Mouse (Mus musculus) left cerebral cortex, postnatal 25 days (tissue): Measurements from ENCODE around the gene Fbxo17. TPM values are rescaled to one million over a fixed set of nuclear protein-coding genes. Genes with fewer than 3 reads are reported as not detected.

ENCODE experiments used
- DNase-seq, 2 experiments: peaks; one replicate each; pipeline ENCODE4 v3.0.0; 2022; ENCODE audit warnings: low spot score in 2 of 2, mixed read lengths in 1 of 2
- intact Hi-C: fragments of 180-260 bp; cut with DNase I; formaldehyde crosslinking; loops from one replicate; pipeline ENCODE4 v1.15.1; 2025
- total RNA-seq, 2 experiments: library from RNA; stranded (reverse); gene quantifications; 2 replicates each; pipeline ENCODE4 v1.2.3; 2021

Gene Fbxo17
- total RNA-seq, 2 experiments from 2014 or later: 0.76 to 1.3 TPM

DNA sequence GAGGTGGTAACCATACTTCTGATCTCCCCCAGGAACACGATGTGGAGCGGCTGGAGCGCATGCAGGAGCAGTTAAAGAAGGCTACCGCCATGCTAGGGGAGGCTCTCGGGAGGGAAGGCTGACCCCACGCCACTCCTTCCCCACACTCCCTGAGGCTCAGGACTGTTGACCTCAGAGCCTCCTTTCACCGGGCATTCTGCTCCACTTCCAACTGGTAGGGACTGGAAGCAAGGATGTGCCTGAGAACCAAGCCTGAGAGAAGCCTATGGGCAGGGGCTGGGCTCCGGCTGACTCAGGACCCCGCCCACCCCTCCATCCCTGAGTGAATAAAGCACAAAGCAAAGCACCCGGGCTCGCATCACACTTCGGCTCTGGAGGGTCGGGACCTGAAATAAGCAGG lies 42.0 kb downstream of the Fbxo17 start:
- no peak for DNase-seq
- intact Hi-C loops: no loop called here

DNA sequence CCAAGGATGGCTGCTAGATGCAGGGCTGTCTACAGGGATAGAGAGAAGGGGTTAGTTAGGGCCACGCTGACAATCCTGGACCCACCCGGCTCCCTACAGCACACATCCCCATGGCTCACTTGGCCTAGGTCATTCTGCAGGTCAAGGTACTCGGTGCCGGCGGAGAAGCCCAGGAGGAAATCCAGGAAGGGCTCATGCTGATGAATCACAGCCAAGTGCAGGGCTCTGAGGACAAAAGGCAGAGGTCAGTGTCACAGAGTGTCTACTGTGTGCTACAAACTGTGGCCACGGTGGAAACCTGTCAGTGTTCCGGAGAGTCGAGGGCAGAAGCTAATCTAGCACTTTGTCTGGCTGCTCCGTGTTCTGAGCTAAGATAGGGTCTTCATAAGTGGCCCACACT lies 45.3 kb downstream of the Fbxo17 start:
- intact Hi-C loops: loop anchor here (2.0 kb wide), 1 partner anchor 19 kb away; no protein-coding TSS in a partner anchor
- no peak for DNase-seq

DNA sequence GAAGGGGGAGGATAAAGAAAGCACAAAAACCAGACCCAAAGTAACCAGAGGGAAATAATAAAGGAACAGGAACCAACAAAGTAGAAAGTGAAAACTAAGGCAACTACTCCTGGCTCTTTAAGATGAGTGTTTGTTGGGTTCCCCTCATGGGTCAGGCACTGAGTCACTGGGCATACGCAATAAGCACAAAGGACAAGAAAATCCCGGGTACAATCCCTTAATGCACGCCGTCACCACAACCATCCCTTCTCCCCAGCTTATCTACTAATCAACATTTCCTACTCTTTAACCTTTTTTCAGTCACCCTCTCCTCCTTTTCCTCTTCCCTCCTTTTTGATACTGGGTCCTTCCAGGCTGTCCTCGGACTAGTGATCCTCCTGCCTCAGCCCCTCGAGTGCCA lies 48.6 kb downstream of the Fbxo17 start:
- no peak for DNase-seq
- intact Hi-C loops: no loop called here

DNA sequence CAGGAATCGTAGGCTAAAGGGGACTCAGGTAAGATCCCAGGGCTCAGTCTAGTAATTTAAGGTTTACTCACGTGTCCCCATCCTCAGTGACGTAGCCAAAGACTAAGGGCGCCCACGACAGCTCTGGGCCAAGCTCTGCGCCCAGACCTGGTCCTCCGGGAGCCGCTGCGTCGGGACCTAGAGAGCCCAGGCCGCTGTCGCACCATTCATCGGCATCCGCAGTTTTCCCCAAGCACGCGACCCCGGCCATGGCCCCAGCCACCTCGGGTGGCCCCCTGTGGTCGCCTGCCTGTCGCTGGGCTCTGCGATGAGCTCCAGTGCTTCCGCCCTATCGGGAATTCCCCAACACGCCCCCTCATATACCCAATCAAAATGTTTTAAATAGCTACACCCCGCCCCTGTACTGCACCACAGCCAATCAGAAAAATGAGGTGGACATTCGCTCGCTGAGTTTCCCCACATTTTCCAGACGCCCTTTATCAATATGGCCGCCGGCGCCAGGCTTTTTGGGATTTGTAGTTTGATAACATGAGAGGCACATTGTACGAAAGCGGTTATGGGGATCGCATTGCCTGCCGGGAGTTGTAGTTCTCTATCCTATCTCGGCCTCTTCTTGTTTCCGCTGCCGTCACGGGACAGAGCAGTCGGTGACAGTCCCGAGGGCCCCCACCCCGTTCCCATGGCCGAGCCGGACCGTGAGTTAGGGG lies 49.7 kb downstream of the Fbxo17 start, which contains the start of gene Sirt2:
Sirt2 (plus strand) TSS at position 563 of the 707 bp plus-strand sequence.
- intact Hi-C loops: loop anchor here (1.0 kb wide), 1 partner anchor 216 kb away; the partner anchor contains the start of gene Map4k1

DNA sequence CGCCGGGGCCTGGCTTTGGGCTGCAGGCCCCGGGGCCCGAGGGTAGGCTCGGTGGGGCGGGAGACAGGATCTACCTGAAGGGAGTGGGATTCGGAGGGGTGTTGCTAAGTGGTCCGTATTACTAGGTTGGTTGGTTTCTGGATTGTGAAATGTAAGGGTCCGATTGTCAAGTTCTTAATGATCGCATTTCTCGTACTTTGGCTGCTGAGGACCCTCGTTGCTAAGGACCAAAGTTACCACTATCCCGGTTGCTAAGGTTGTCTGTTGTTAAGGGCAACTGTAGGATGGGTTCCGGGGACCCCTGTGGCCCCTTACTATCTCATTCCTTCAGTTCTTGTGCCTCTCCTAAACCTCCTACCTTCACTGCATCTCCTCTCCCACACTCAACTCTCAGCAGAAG lies 50.3 kb downstream of the Fbxo17 start:
- DNase-seq: no peak
- intact Hi-C loops: loop anchor here (1.0 kb wide), 1 partner anchor 215 kb away; the partner anchor contains the start of gene Map4k1

More for the DNA sequence above, 49.7 kb downstream of the Fbxo17 start, which contains the start of gene Sirt2:
- DNase-seq: peak; percentile 98 to 100

DNA sequence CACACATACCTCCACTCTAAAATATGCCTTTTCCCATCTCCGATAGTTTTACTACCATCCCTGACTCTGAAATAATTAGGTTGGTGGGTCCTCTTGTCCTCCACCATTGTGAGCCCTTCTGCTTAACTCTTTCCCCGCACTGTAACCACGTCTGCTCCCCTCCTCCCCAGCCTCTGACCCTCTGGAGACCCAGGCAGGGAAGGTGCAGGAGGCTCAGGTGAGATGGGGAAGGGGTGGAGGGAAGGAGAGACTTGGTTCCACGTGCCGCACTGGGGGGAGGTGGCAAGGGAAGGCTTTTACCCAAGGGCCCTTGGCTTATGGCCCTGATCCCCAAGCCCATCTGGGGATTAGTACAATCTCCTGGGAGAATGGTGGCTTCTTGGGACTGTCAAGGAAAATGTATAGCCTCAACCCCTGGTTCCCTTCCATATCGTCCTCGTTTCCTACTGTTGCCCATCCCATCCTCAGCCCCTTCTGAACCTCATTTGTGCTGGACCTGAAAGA lies 50.9 kb downstream of the Fbxo17 start, which contains the start of gene Nfkbib:
Nfkbib (minus strand) TSS at position 51 of the 504 bp plus-strand sequence.
- no peak for DNase-seq
- intact Hi-C loops: no loop called here

DNA sequence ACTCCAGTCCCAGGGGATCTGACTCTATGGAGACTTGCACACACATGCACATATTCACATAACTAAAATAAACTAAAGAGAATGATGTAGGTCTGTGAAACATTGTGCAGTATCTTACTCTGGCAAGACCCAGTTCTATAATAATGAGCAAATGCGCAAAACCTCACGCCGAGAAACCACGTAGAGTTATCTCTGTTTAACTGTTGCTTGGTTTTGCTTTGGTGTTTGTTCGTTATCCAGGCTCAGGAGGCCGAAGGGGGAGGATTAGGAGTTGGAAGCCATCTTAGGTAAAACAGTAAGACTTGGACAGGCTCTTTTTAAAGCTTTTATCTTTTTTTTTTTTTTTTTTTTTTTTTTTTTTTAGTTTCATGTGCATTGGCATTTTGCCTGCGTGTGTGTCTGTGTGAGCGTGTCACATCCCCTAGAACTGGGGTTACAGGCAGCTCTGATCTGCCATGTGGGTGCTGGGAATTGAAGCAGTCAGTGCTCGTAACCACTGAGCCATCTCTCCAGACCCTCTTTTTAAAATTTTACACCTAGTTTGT lies 52.9 kb downstream of the Fbxo17 start:
- intact Hi-C loops: no loop called here

DNA sequence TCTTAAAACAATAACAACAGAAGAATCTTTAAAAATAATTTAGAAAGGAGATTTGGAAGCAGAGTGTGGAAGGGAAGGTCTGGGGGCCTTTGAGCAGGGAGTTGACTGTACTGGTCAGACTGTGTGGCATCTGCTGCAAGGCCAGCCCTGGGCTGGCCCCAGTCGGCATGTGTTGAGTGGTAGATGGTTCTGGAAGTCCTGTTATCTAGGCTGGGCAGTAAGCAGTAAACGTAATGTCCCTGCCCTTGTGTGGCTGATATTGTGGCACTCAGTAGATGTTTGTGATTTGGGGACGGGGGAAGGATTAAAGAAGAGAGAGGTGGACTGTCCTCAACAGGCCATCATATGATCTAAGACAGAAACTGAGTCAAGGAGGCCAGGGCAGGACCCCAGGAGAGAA lies 53.7 kb downstream of the Fbxo17 start:
- intact Hi-C loops: no loop called here

More for the DNA sequence above, 52.9 kb downstream of the Fbxo17 start:
- no peak for DNase-seq

DNA sequence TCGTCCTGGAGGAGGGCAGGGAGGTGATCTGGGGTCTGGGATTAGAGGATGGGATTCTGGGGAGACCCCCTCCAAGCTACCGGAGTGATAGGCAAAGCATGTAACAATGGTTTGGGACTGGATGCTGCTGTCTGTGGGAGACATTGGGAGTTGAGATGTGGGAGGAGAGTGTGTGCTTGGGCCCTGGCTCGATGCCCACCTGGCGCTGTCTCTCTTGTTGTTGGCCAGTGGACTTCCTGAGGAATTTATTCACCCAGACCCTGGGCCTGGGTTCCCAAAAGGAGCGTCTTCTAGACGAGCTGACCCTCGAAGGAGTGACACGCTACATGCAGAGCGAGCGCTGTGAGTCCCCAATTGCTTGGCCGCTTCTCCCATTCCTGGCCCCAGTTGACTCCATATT lies 55.3 kb downstream of the Fbxo17 start:
- intact Hi-C loops: no loop called here
- no peak for DNase-seq

More for the DNA sequence above, 53.7 kb downstream of the Fbxo17 start:
- no peak for DNase-seq

DNA sequence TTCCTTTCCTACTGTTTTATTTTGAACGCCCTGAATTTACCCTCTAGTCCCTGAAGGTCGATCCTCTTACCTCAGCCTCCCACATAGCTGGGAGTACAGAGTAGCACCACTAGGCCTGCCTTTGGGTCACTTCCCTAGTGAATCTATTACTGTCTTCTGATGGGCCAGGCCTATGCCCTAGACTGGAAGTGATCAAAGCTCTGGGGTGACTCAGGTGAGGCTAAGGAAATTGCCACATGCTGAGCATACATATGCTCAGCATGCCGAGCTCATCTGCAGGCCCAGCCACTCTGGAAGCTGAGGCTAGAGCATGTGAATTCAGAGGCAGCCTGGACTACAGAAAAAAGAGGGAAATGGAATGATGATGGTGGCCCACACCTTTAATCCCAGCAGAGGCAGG lies 56.6 kb downstream of the Fbxo17 start:
- no peak for DNase-seq
- intact Hi-C loops: no loop called here

DNA sequence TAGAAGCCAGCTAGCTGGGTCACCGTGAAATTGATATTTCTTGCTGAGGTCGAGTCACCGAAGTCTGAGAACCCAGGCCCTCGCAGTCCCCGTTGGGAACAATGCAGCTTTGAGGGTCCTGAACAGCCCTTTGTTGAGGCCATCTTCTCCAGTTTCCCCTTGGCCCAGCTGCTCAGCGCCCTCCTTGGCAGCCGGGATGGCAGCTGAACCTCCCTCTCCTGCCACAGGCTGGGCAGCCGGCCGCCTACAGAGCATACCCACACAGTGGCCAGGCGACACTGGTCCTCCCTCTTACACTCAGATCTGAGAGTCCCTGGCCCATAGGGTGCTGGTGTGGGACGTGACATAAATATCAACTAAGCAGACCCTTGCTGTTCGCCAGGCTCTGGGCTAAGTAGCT lies 57.6 kb downstream of the Fbxo17 start:
- intact Hi-C loops: no loop called here
- DNase-seq: peak; percentile 34 to 41

DNA sequence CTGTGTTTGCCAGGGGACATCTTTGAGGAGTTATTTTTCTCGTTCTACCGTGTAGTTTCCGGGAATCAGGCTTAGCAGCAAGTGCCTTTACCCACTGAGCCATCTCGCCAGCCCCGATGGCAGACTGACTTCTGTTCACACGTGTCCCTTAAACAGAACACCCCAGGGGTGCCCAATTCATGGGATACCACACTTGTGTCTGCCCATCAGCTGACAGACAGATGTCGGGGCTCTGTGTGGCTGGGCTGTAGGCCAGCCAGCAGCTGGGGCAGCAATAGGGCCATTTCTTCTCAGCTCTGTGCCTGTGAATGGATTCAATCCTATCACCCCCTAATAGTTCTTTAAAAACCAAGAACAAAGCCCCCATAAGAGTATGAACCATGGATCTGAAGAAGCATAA lies 58.5 kb downstream of the Fbxo17 start:
- no peak for DNase-seq
- intact Hi-C loops: no loop called here

DNA sequence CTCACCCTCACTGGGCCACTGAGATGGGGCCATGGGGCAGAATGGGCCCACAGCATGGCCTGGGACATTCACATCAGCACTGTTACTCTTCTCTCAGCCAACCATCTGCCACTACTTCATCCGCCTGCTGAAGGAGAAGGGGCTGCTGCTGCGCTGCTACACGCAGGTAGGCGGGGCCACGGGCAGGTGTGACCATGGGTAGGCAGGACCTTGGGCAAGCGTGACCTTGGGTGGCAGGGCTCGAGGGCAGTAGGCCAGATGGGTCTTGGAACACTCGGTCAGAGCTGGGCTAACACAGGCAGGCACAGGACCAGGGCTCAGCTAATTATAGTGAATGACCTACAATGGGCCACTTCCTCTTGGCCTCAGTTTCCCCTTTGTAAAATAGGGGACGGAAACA lies 62.2 kb downstream of the Fbxo17 start:
- DNase-seq: no peak
- intact Hi-C loops: no loop called here

DNA sequence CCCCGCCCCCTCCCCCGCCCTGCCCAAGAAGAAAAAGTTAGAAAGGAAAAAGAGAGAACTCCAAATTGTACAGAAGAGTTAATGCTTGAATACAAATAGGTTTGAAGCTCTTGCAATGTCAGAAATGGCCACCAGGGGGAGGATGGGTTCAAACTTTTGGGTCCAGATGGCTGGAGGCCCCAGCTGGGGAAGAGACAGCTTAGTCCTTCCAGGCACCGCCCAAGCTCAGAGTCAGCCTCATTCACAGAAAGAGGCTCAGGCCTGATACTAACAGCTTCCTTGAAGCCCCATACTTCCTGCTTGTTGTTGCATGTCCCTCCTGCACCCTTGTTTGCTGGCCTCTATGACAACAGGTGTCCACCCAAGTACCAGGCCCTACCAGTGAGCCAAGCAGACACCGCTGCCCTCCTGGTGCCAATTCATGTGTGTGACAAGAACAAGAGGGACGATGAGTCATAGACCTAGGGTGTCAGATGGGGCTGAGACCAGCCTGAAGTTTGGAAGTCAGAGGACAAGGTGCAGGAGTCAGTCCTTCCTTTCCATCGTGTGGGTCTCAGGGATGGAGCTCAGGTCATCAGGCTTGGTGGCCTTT lies 63.6 kb downstream of the Fbxo17 start:
- intact Hi-C loops: loop anchor here (5.0 kb wide), 2 partner anchors 87 to 257 kb away; no protein-coding TSS in a partner anchor
- DNase-seq: peak; percentile 84 to 93

DNA sequence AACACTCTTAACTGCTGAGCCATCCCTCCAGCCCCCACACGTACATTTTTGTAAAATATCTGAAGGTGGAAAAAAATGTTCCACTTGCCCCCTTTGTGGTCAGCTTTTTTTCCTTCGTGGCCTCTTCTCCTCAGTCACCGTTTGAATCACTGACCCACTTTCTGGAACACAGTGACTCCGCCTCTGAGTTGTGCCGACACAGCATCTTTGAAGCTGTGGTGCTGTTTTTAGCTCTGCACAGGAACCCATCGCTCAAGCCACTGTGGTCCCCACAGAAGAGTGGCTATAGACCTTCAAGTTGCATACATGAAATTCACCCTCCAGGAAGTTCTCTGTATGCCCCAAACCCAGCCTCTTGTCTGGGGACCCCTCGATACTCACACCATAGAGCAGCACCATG lies 64.3 kb downstream of the Fbxo17 start:
- intact Hi-C loops: loop anchor here (5.0 kb wide), 2 partner anchors 86 to 256 kb away; no protein-coding TSS in a partner anchor
- peak in 1 of 2 experiments; percentile 72 for DNase-seq

DNA sequence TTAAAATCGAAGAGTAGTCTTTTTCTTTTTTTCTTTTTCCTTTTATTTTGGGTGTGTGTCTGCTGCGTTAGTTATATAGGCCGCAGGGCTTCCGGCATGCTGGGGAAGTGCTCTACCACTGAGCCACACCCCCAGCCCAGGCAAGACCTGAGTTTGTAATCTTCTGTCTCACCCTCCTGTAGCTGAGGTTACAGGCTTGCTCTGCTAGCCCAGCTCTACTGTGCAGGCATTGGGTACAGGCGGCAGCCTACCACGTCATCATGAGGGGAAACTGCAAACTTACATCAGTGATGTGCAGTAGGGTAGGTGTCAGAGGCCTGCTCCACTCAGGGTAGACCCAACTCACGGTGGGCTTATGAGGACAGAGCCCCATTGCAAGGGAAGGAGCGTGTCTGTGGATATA lies 64.7 kb downstream of the Fbxo17 start:
- DNase-seq: peak in 1 of 2 experiments; percentile 28
- intact Hi-C loops: loop anchor here (5.0 kb wide), 2 partner anchors 86 to 256 kb away; no protein-coding TSS in a partner anchor

DNA sequence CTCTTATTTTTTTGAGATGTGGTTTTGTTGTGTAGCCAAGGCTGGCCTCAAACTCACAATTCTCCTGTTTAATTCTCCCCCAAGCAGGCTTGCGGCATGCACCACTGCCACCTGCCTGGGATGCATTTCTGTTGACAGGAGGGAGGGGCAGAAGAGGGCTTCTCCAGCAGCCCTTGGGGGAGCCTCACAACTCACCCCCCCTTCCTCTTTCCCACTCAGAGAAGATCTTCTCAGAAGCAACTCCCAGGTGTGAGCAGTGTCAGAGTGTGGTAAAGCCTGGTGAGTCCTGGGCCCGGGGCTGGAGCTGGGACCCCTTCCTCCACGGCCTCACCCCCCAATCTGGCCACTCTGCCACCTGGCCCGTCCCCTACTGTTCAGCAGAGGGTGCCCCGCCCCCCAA lies 68.6 kb downstream of the Fbxo17 start:
- intact Hi-C loops: no loop called here
- DNase-seq: no peak
